Mouse (Mus musculus) G1E (cell line): Measurements from ENCODE around the gene Defb22. TPM values are rescaled to one million over a fixed set of nuclear protein-coding genes. Genes with fewer than 3 reads are reported as not detected.
A peak's percentile ranks its signal among the peaks of the same experiment; 100 is the strongest.

ENCODE experiments used
- ATAC-seq: 2 replicates; pipeline ENCODE4 v1.8.0; 2016; ENCODE audit warnings: mild to moderate bottlenecking; ENCODE audit not compliant: insufficient number of reproducible peaks, poor library complexity, low FRiP score, severe bottlenecking; ENCODE audit errors: extremely low read depth
- DNase-seq: peaks from one replicate; pipeline ENCODE4 v3.0.0; 2012; ENCODE audit warnings: low spot score
- H3K27me3 ChIP-seq: 2 replicates; pipeline ENCODE4 v1.6.1; 2012; ENCODE audit warnings: mild to moderate bottlenecking, low read length, inconsistent platforms; ENCODE audit not compliant: insufficient read depth
- H3K36me3 ChIP-seq: replicated peaks from 2 replicates; pipeline ENCODE3; 2012; ENCODE audit warnings: mild to moderate bottlenecking, inconsistent platforms
- H3K4me1 ChIP-seq: 2 replicates; pipeline ENCODE4 v1.6.1; 2012; ENCODE audit warnings: low read depth, low read length, inconsistent platforms, mixed read lengths; ENCODE audit not compliant: insufficient read depth
- H3K4me3 ChIP-seq: 2 replicates; pipeline ENCODE4 v1.5.1; 2012; ENCODE audit warnings: low read depth, mild to moderate bottlenecking, inconsistent platforms, low read length, moderate library complexity, mixed read lengths
- H3K9me3 ChIP-seq: replicated peaks from 2 replicates; pipeline ENCODE4 v1.6.1; 2012; ENCODE audit warnings: inconsistent platforms
- CTCF ChIP-seq: IDR thresholded peaks from 2 replicates; pipeline ENCODE4 v1.5.1; 2012; ENCODE audit warnings: low read depth, low read length, inconsistent platforms, mixed read lengths
- GATA2 ChIP-seq: IDR thresholded peaks from 2 replicates; pipeline ENCODE4 v1.6.1; 2012; ENCODE audit warnings: low read depth, low read length, inconsistent platforms, borderline replicate concordance
- TAL1 ChIP-seq: conservative IDR thresholded peaks from 2 replicates; pipeline ENCODE4 v1.6.1; 2012; ENCODE audit warnings: low read depth, low read length, inconsistent platforms, mixed read lengths
- polyA plus RNA-seq: library from polyadenylated mRNA; stranded (reverse); fragments of >175 nt; gene quantifications from 2 replicates; pipeline ENCODE4 v1.2.3, GENCODE M21; 2012
- total RNA-seq, 2 experiments: library from RNA; stranded (forward) in 1 of 2; stranded (reverse) in 1 of 2; fragments of 200-1000 nt in 1 of 2; fragments of >200 nt in 1 of 2; fragmentation: Nextera tagmentation in 1 of 2; gene quantifications; 2 replicates each; pipeline ENCODE4 v1.2.3; 2014 to 2017

The Defb22 gene
- total and polyA plus RNA-seq, 3 experiments: not detected

DNA sequence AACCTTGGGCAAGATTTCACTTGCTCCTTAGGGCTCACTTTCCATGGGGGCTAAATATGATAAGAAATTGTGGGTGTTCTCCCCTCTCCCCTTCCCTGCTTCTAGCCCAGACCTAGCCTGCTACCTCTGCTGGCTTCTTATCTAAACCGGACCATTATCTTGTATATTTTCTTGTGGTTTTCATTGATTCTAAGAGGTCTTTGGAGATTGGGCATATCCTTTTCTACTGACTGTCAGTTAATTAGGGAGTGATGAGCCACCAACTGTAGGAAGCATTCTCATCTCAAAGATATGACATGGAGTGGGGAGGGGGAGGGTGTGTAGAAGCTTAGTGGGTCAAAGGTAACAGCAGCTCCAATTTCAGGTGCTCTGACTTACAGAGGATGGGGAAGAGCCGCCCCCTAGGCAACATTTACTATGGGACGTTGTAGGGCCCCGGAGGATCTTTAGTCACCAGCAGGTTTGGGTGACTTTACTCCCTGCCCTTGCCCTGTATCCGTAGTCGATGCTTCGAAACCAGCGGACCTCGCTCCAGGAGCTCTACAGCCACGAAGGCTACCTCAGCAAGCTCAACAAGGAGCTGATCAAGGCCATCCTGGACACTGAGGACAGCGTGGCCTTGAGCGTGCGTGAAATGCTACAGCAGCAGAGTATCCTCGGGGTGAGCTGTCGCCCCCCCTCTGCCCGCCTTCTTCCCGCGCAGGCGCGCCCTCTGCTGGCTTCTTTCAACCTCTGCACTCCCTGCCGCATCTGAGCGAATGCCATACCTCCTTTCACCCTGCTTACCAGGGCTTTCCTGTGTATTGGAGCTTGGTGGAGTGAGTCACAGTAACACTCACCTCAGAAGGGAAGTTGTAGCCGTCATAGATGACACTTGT lies 52.7 kb downstream of the Defb22 start:
- H3K27me3 ChIP-seq: peaks cover 2% of the 10 kb centered on the region
- TF ChIP-seq TAL1: no peak
- peak; percentile 95 for TF ChIP-seq CTCF
- H3K4me3 ChIP-seq: peak overlapping the region; percentile 68
- peaks cover 40% of the 10 kb centered on the region for H3K36me3 ChIP-seq
- peak; percentile 51 for DNase-seq
- H3K4me1 ChIP-seq: peaks cover 48% of the 10 kb centered on the region
- ATAC-seq: peak; percentile 47
- no peaks in the 10 kb centered on the region for H3K9me3 ChIP-seq

DNA sequence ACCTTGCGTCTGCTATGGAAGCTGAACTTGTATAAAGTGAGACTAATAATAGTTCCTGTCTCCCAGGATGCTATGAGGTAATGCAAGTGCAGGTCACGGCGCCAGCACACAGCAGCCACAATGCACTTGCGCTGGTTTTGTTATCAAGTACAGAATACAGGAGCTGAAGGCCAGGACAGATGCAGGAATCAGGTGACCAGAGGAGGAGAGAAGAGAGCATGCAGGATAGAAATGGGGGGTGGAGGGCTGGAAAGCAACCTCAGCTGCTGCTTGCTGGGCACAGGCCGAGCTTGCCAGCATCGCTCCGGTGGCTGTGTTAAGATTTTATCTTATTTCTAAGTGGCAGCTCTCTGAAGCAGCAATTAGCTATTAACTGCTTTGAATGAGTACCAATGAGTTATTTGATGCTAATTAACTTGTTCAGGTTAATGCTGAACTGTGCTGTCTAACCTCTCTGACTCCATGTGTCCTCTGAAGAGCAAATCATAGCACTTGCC lies 53.5 kb downstream of the Defb22 start:
- no peak for ATAC-seq
- H3K27me3 ChIP-seq: peaks cover 2% of the 10 kb centered on the region
- TF ChIP-seq GATA2 (no peak), TAL1 (no peak)

More for the DNA sequence above, 53.5 kb downstream of the Defb22 start:
- Histone ChIP-seq H3K4me3 (peak overlapping the region; percentile 37; the same call in 1 of the 2 replicates), H3K4me1 (peaks cover 49% of the 10 kb centered on the region), H3K9me3 (no peaks in the 10 kb centered on the region), H3K36me3 (peaks cover 39% of the 10 kb centered on the region)
- no peak for DNase-seq

Other genes with a start within 250 kb of the Defb22 start
Only the 20 nearest of the 22 such genes appear.
- gene Tbc1d20, start 196.3 kb downstream of the Defb22 start, total RNA-seq (2014; fragmentation: Nextera tagmentation): 45.8 and 48.2 TPM in 2 replicates
- gene Tbc1d20, start 196.3 kb downstream of the Defb22 start, total RNA-seq (2017): 35.8 and 91.8 TPM in 2 replicates
- 13.8 and 15.7 TPM in 2 replicates for gene Tbc1d20, start 196.3 kb downstream of the Defb22 start, polyA plus RNA-seq
- gene Rbck1, start 157.5 kb downstream of the Defb22 start, total RNA-seq (2014; fragmentation: Nextera tagmentation): 123 and 156 TPM in 2 replicates
- gene Rbck1, start 157.5 kb downstream of the Defb22 start, total RNA-seq (2017): 59.9 and 71.3 TPM in 2 replicates
- 232 and 262 TPM in 2 replicates for gene Rbck1, start 157.5 kb downstream of the Defb22 start, polyA plus RNA-seq
- gene Trib3, start 146.1 kb downstream of the Defb22 start, total RNA-seq (2014; fragmentation: Nextera tagmentation): 24.5 and 25.0 TPM in 2 replicates
- gene Trib3, start 146.1 kb downstream of the Defb22 start, total RNA-seq (2017): 1.9 and 2.1 TPM in 2 replicates
- gene Trib3, start 146.1 kb downstream of the Defb22 start, polyA plus RNA-seq: 17.8 and 24.9 TPM in 2 replicates
- not detected in 2 replicates for gene Nrsn2, start 113.5 kb downstream of the Defb22 start, total RNA-seq (2014; fragmentation: Nextera tagmentation)
- 0.17 TPM in 1 of 2 replicates, not detected in the other for gene Nrsn2, start 113.5 kb downstream of the Defb22 start, total RNA-seq (2017)
- not detected in 2 replicates for gene Nrsn2, start 113.5 kb downstream of the Defb22 start, polyA plus RNA-seq
- gene Sox12, start 92.1 kb downstream of the Defb22 start, total RNA-seq (2014; fragmentation: Nextera tagmentation): 29.4 and 34.4 TPM in 2 replicates
- 0.98 and 1.7 TPM in 2 replicates for gene Sox12, start 92.1 kb downstream of the Defb22 start, total RNA-seq (2017)
- 60.0 and 62.8 TPM in 2 replicates for gene Sox12, start 92.1 kb downstream of the Defb22 start, polyA plus RNA-seq
- gene Zcchc3, start 75.1 kb downstream of the Defb22 start, total RNA-seq (2014; fragmentation: Nextera tagmentation): 21.1 and 23.7 TPM in 2 replicates
- 12.4 and 12.9 TPM in 2 replicates for gene Zcchc3, start 75.1 kb downstream of the Defb22 start, total RNA-seq (2017)
- gene Zcchc3, start 75.1 kb downstream of the Defb22 start, polyA plus RNA-seq: 21.8 and 22.8 TPM in 2 replicates
- gene 6820408C15Rik, start 74.6 kb downstream of the Defb22 start, total RNA-seq (2014; fragmentation: Nextera tagmentation): 2.1 and 3.8 TPM in 2 replicates
- gene 6820408C15Rik, start 74.6 kb downstream of the Defb22 start, total RNA-seq (2017): 0.49 and 0.64 TPM in 2 replicates
- 0.17 and 0.18 TPM in 2 replicates for gene 6820408C15Rik, start 74.6 kb downstream of the Defb22 start, polyA plus RNA-seq
- not detected in 2 replicates for gene Defb23, start 25.5 kb downstream of the Defb22 start, total RNA-seq (2014; fragmentation: Nextera tagmentation)
- gene Defb23, start 25.5 kb downstream of the Defb22 start, total RNA-seq (2017): 0.29 TPM in 1 of 2 replicates, not detected in the other
- gene Defb23, start 25.5 kb downstream of the Defb22 start, polyA plus RNA-seq: not detected in 2 replicates
- not detected in 2 replicates for gene Defb20, start 13.1 kb downstream of the Defb22 start, total RNA-seq (2014; fragmentation: Nextera tagmentation)
- gene Defb20, start 13.1 kb downstream of the Defb22 start, total RNA-seq (2017): 0.22 TPM in 1 of 2 replicates, not detected in the other
- not detected in 2 replicates for gene Defb20, start 13.1 kb downstream of the Defb22 start, polyA plus RNA-seq
- not detected in 2 replicates for gene Defb26, start 21.6 kb upstream of the Defb22 start, total RNA-seq (2014; fragmentation: Nextera tagmentation)
- gene Defb26, start 21.6 kb upstream of the Defb22 start, total RNA-seq (2017): not detected in 2 replicates
- gene Defb26, start 21.6 kb upstream of the Defb22 start, polyA plus RNA-seq: not detected in 2 replicates
- gene Defb28, start 28.1 kb upstream of the Defb22 start, total RNA-seq (2014; fragmentation: Nextera tagmentation): not detected in 2 replicates
- not detected in 2 replicates for gene Defb28, start 28.1 kb upstream of the Defb22 start, total RNA-seq (2017)
- not detected in 2 replicates for gene Defb28, start 28.1 kb upstream of the Defb22 start, polyA plus RNA-seq
- gene Defb29, start 50.0 kb upstream of the Defb22 start, total RNA-seq (2014; fragmentation: Nextera tagmentation): not detected in 2 replicates
- not detected in 2 replicates for gene Defb29, start 50.0 kb upstream of the Defb22 start, total RNA-seq (2017)
- gene Defb29, start 50.0 kb upstream of the Defb22 start, polyA plus RNA-seq: not detected in 2 replicates
- not detected in 2 replicates for gene Gm17416, start 79.2 kb upstream of the Defb22 start, total RNA-seq (2014; fragmentation: Nextera tagmentation)
- not detected in 2 replicates for gene Gm17416, start 79.2 kb upstream of the Defb22 start, total RNA-seq (2017)
- not detected in 2 replicates for gene Gm17416, start 79.2 kb upstream of the Defb22 start, polyA plus RNA-seq
- gene Defb21, start 82.6 kb upstream of the Defb22 start, total RNA-seq (2014; fragmentation: Nextera tagmentation): not detected in 2 replicates
- not detected in 2 replicates for gene Defb21, start 82.6 kb upstream of the Defb22 start, total RNA-seq (2017)
- not detected in 2 replicates for gene Defb21, start 82.6 kb upstream of the Defb22 start, polyA plus RNA-seq
- gene Defb19, start 90.2 kb upstream of the Defb22 start, total RNA-seq (2014; fragmentation: Nextera tagmentation): not detected in 2 replicates
- gene Defb19, start 90.2 kb upstream of the Defb22 start, total RNA-seq (2017): not detected in 2 replicates
- not detected in 2 replicates for gene Defb19, start 90.2 kb upstream of the Defb22 start, polyA plus RNA-seq
- gene Defb45, start 109.3 kb upstream of the Defb22 start, total RNA-seq (2014; fragmentation: Nextera tagmentation): not detected in 2 replicates
- gene Defb45, start 109.3 kb upstream of the Defb22 start, total RNA-seq (2017): not detected in 2 replicates
- not detected in 2 replicates for gene Defb45, start 109.3 kb upstream of the Defb22 start, polyA plus RNA-seq
- gene Defb36, start 114.2 kb upstream of the Defb22 start, total RNA-seq (2014; fragmentation: Nextera tagmentation): not detected in 2 replicates
- gene Defb36, start 114.2 kb upstream of the Defb22 start, total RNA-seq (2017): not detected in 2 replicates
- gene Defb36, start 114.2 kb upstream of the Defb22 start, polyA plus RNA-seq: not detected in 2 replicates
- not detected in 2 replicates for gene Defb25, start 132.9 kb upstream of the Defb22 start, total RNA-seq (2014; fragmentation: Nextera tagmentation)
- gene Defb25, start 132.9 kb upstream of the Defb22 start, total RNA-seq (2017): not detected in 2 replicates
- gene Defb25, start 132.9 kb upstream of the Defb22 start, polyA plus RNA-seq: not detected in 2 replicates
- gene Rem1, start 136.8 kb upstream of the Defb22 start, total RNA-seq (2014; fragmentation: Nextera tagmentation): not detected in 2 replicates
- not detected in 2 replicates for gene Rem1, start 136.8 kb upstream of the Defb22 start, total RNA-seq (2017)
- not detected in 2 replicates for gene Rem1, start 136.8 kb upstream of the Defb22 start, polyA plus RNA-seq
- 65.2 and 67.2 TPM in 2 replicates for gene H13, start 179.3 kb upstream of the Defb22 start, total RNA-seq (2014; fragmentation: Nextera tagmentation)
- 43.2 and 50.6 TPM in 2 replicates for gene H13, start 179.3 kb upstream of the Defb22 start, total RNA-seq (2017)
- 54.2 and 60.8 TPM in 2 replicates for gene H13, start 179.3 kb upstream of the Defb22 start, polyA plus RNA-seq